In the genomic region with DNA sequence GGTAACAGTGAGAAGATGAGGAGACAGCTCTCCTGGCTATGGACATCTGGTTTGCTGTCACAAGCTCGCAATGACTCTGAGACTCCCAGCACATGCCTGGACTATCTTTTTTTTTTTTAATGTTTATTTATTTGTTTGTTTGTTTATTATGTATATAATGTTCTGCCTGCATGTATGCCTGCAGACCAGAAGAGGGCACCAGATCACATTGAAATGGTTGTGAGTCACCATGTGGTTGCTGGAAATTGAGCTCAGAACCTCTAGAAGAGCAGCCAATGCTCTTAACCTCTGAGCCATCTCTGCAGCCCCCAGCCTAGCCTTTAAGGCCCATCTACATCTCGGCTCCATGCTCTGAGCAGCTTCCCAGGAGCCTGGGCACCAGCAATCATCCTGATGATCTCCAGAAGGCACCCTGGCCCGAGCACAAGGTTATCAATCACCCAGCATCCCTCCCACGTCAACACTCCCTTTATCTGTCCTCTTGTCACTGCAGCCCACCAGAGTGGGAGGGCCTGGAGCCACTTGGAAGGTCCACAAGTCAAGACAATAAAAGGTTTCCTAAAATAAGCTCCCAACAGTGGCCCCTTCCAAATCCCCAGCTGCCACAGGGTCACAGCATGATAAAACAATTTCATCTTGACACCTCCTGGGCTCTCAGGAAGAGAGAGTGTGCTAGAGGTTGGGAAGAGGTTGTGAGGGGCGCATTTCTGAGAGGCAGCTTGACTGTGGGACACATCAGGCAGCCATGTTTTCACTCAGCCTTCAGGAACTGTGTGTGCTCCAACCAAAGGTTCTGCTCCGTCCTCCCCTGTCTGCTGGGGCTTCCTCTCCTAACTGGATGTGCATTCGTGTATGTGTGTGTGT, we compare ENCODE assay signal across 12 mouse cellular contexts.
DNase-seq lines count a peak whose midpoint lies in the region; ATAC-seq and TF ChIP-seq lines count a peak whose summit lies in the region.
"Had no signal": no experiment of that assay in that cellular context is flagged by ENCODE, and none has a peak within 500 bp of the region (broad histone marks: within the 10 kb centered on the region; RNA-seq: fewer than 3 reads in every experiment).

No protein-coding gene starts in this region.

- peaks cover 71% of the 10 kb centered on the region for H3K4me1 ChIP-seq in heart, embryonic 12.5 days (replicated peaks)
- no peaks in the 10 kb centered on the region; the same call in 1 of the 2 replicates for H3K4me1 ChIP-seq in liver, postnatal 0 days (ENCODE audit: insufficient read depth)

- no peak for DNase-seq in heart, adult 8-10 months (ENCODE audit: low spot score)
- DNase-seq in liver, postnatal 0 days, result no peak
- no peak for DNase-seq in liver
- DNase-seq in ES-CJ7 (ENCODE audit: low read depth, low spot score), result peak; percentile 52
- peak; percentile 42 for DNase-seq in embryo, embryonic 10.5 days (ENCODE audit: low spot score)
- no peak for DNase-seq in ovary, adult 18-20 months (ENCODE audit: low spot score)
- DNase-seq in kidney, adult 11 months, result no peak
- DNase-seq: thymus, postnatal 25 days had no signal

- H3K9me3 ChIP-seq in heart, embryonic 12.5 days (replicated peaks), result no peaks in the 10 kb centered on the region
- no peaks in the 10 kb centered on the region for H3K9me3 ChIP-seq in liver, postnatal 0 days (ENCODE audit: low read length)
- H3K9me3 ChIP-seq: embryonic facial prominence, embryonic 12.5 days; liver, embryonic 15.5 days had no signal

- no peak overlapping the region for H3K9ac ChIP-seq in heart, embryonic 12.5 days
- H3K9ac ChIP-seq in liver, postnatal 0 days (replicated peaks), result no peak overlapping the region
- H3K9ac ChIP-seq: embryonic facial prominence, embryonic 12.5 days; liver, embryonic 15.5 days had no signal

- peak; percentile 38; the same call in 1 of the 2 replicates for ATAC-seq in heart, embryonic 12.5 days (ENCODE audit: insufficient number of reproducible peaks, low FRiP score)
- ATAC-seq in liver, postnatal 0 days, result no peak
- ATAC-seq: intestine, embryonic 16.5 days had no signal

- no peak for TF ChIP-seq EP300 in liver, postnatal 0 days (IDR thresholded peaks at IDR 0.05; ENCODE audit: low read depth)

- 18% methylated on average over 7 of the region's 7 CpGs for WGBS in heart, embryonic 12.5 days
- 54% methylated on average over 7 of the region's 7 CpGs for WGBS in liver, postnatal 0 days (ENCODE audit: insufficient replicate concordance)

- no peaks in the 10 kb centered on the region for H3K36me3 ChIP-seq in heart, embryonic 12.5 days
- no peaks in the 10 kb centered on the region for H3K36me3 ChIP-seq in liver, postnatal 0 days (replicated peaks; ENCODE audit: insufficient read depth, low read length)
- H3K36me3 ChIP-seq: embryonic facial prominence, embryonic 12.5 days; liver, embryonic 15.5 days had no signal

- peak overlapping the region; percentile 32 for H3K4me2 ChIP-seq in heart, embryonic 12.5 days
- H3K4me2 ChIP-seq in liver, postnatal 0 days (ENCODE audit: low read depth, low read length), result no peak overlapping the region
- H3K4me2 ChIP-seq: embryonic facial prominence, embryonic 12.5 days; liver, embryonic 15.5 days had no signal

- peak; percentile 40; the same call in 1 of the 2 replicates for TF ChIP-seq CTCF in liver, postnatal 0 days (IDR thresholded peaks at IDR 0.05; ENCODE audit: low read depth)

- no peaks in the 10 kb centered on the region for H3K27me3 ChIP-seq in heart, embryonic 12.5 days (replicated peaks)
- H3K27me3 ChIP-seq in liver, postnatal 0 days (ENCODE audit: insufficient read depth, low read length), result no peaks in the 10 kb centered on the region
- H3K27me3 ChIP-seq: embryonic facial prominence, embryonic 12.5 days; liver, embryonic 15.5 days had no signal

- no peak overlapping the region for H3K4me3 ChIP-seq in heart, embryonic 12.5 days
- H3K4me3 ChIP-seq in liver, postnatal 0 days (ENCODE audit: low read depth, low read length), result no peak overlapping the region
- H3K4me3 ChIP-seq: embryonic facial prominence, embryonic 12.5 days; liver, embryonic 15.5 days had no signal

- peak overlapping the region; percentile 80 for H3K27ac ChIP-seq in heart, embryonic 12.5 days (ENCODE audit: poor library complexity, severe bottlenecking)
- H3K27ac ChIP-seq in liver, postnatal 0 days (ENCODE audit: low read depth), result no peak overlapping the region
- H3K27ac ChIP-seq: embryonic facial prominence, embryonic 12.5 days; liver, embryonic 15.5 days had no signal

Comparison
In these comparisons a context has a peak if more than half of its experiments do, and no peak if none do; other contexts are left out.
1. DNase-seq: peak in ES-CJ7 (single experiment) and embryo, embryonic 10.5 days (single experiment); none in heart, adult 8-10 months (single experiment), liver, postnatal 0 days (single experiment), liver (single experiment), ovary, adult 18-20 months (single experiment) and kidney, adult 11 months (single experiment).